Mouse (Mus musculus) gonadal fat pad, adult 2 months (tissue): ENCODE data around the gene Scin. TPM values are rescaled to one million over a fixed set of nuclear protein-coding genes. Genes with fewer than 3 reads are reported as not detected.
"Not testable (repeated sequence)": the region's sequence is repeated elsewhere in the genome, so short reads cannot be mapped to it uniquely, and the experiment has no call there.

Experiments
- DNase-seq: peaks from one replicate; pipeline ENCODE4 v3.0.0-alpha.2; 2012; ENCODE audit warnings: low read depth
- polyA plus RNA-seq: library from polyadenylated mRNA; depleted of rRNA; stranded (reverse); fragments of >200 nt; gene quantifications from 2 replicates; pipeline ENCODE4 v1.2.3, GENCODE M21; 2012; rRNA removed

The Scin gene
- 2.6 and 4.2 TPM in 2 replicates for polyA plus RNA-seq

- no peak for DNase-seq
These were observed at the start of gene Scin for GRCm38 (mm10) chr12:40133573-40134271. Scin (minus strand) TSS chr12:40134228.

GRCm38 (mm10) chr12:40177089-40177488 lies 43.1 kb upstream of the Scin start:
- DNase-seq, result no peak

- DNase-seq, result no peak
These were observed 42.1 kb upstream of the Scin start for GRCm38 (mm10) chr12:40176158-40176557.

DNA sequence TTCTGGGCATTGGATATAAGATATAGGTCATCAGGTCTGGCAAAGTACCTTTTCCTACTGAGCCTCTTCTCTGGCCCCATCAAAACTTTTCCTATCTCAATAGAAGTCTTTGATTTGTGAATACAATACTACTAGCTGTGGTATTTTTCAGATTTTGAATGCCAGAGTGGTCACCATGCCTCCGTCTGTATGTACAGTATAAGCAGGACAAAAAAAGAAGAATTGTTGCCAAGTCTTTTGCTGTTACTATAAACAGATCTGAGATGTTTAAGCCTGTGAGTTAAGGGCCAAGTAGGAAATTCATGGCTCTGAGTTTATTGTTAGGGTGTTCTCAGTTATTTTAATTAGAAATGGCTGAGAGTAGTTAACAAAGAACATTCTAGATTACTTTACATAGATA lies 41.1 kb upstream of the Scin start:
- DNase-seq, result not testable (repeated sequence)

GRCm38 (mm10) chr12:40171637-40172036 lies 37.6 kb upstream of the Scin start:
- no peak for DNase-seq

- DNase-seq, result no peak
These were observed 35.6 kb upstream of the Scin start for GRCm38 (mm10) chr12:40169675-40170074.

GRCm38 (mm10) chr12:40164621-40165020 lies 30.6 kb upstream of the Scin start:
- DNase-seq, result no peak

DNA sequence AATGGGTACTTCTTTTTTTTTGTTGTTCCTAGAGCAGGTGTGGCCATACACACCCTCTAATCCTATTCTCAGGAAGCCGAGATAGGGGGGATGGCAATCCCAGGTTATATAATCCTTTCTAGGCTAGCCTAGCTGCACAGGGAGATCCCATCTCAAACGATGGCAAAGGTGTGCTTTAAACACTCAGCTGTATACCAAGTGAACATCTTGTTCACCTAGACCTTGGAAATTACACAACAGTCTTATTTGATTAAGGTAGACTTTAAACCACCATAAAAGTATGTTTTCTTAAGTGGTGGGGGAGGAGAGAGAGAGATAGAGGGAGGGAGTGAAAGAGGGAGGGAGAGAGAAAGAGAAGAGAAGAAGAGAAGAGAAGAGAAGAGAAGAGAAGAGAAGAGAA lies 26.7 kb upstream of the Scin start:
- no peak for DNase-seq

- DNase-seq, result no peak
These were observed 20.2 kb upstream of the Scin start for GRCm38 (mm10) chr12:40154188-40154587.

DNA sequence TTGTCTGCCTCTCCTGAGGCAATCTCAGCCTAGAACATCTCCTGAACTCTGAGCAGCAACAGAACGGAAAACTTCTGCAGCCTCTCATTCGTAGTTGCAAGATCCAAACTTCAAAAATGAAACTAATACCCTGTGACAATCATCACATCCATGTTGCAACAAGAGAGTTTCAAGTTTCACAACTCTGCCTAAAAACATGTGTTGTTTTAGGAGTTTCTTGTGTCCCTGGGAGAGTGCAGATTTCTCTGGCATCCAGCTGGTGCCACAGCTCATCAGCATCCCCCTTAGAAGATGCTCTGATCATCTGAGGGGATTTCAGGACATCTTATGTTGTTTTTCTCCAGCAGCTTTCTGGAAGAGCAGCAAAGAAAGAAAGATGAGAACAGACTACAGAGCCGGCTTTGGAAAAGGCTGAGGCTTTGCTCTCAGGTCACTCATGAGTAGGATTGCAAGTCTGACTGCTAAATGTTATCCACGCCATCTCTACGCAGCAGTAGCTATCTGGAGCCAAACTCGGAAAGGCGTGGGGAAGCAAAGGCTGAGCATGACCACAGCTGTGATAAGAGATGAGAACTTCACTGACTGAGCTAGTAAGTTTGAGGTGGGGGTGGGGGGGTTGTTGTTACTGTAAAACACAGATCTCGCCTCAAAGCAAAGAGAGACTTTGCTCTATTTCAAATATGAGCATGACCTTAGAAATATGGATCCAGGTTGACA lies 18.5 kb upstream of the Scin start:
- DNase-seq, result no peak

GRCm38 (mm10) chr12:40147319-40147718 lies 13.3 kb upstream of the Scin start:
- DNase-seq, result no peak

DNA sequence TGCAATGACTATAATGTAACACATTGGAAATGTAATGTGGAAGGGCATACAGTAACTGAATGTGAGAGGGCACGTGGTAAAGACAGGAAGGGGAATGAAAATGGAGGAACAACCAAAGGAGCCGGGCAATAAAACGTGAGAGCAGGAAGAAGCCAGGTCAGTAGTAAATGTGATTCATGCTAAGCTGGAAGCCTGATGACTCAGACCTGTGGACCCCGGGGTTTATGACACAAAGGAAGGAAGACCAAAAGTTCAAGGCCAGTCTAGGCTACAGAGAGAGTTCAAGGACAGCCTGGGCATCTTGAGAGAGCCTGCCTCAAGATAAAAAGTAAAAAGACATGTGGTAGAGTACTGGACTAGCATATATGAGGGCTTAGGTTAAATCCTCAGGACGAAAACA lies 12.5 kb upstream of the Scin start:
- no peak for DNase-seq

- no peak for DNase-seq
These were observed 6.7 kb upstream of the Scin start for GRCm38 (mm10) chr12:40140706-40141105.

- no peak for DNase-seq
These were observed 5.6 kb upstream of the Scin start for GRCm38 (mm10) chr12:40139484-40140245.

GRCm38 (mm10) chr12:40134529-40134928 lies 501 bp upstream of the Scin start:
- DNase-seq, result no peak

GRCm38 (mm10) chr12:40133194-40133572 lies 845 bp downstream of the Scin start:
- no peak for DNase-seq

GRCm38 (mm10) chr12:40118872-40119271 lies 15.2 kb downstream of the Scin start:
- no peak for DNase-seq

- DNase-seq, result no peak
These were observed 17.0 kb downstream of the Scin start for GRCm38 (mm10) chr12:40117045-40117444.

DNA sequence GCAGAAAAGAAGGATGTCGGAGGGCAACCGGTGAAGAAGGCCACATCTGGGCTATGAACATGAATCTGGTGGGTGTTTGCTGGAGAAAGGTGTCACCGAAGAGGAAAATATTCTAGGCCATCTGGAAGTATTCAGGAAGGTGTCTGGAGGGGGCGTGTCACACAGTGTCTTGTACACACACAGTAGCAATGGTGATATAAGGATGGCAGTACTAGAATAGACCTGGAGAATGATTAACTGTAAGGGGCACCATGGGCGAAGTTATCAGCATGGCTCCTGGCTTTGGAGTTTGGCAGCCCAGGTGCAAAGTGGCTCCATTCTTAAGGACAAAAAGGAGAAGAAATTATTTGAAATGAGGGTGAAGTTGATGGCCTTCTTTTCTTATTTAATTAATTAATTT lies 17.8 kb downstream of the Scin start:
- no peak for DNase-seq

- DNase-seq, result no peak
These were observed 19.1 kb downstream of the Scin start for GRCm38 (mm10) chr12:40114883-40115282.

DNA sequence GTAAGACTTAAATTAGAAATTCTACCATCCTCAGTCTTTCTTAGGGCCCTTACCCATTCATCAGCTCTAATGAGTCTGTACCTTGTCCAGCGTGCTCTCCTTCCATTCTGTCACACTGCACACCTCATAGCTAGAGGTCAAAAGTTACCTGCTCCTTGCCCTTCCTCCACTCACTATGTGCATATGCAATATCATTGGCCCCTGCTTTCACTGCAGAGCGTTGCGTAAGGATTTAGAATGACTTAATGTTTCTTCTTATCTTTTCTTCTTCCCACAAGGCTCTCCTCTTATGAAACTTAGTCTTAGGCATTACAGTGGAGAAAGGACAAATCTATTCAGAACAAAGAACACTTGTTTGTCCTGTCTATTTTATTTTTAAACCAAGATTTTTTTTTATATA lies 20.0 kb downstream of the Scin start:
- no peak for DNase-seq

GRCm38 (mm10) chr12:40113605-40114004 lies 20.4 kb downstream of the Scin start:
- DNase-seq, result no peak

DNA sequence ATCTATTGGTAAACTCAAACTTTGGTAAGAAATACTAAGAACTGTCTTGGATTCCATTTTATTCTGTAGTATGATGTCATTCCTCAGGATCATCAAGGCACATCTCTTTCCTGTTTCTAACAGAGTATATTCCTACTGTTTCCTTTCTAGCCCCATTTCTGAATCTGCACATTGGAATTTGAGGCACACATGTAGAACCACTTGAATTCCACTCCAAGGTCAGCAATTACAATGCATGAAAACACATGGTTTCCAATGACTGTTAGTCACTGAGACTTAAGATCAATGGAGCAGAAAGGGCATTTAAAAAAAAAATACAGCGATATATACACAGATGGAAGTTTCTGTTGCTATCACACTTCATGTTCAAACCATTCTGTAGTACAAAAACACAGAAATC lies 24.8 kb downstream of the Scin start:
- no peak for DNase-seq
